Mouse (Mus musculus) heart, embryonic 11.5 days (tissue): Measurements from ENCODE around the gene C4b. TPM values are rescaled to one million over a fixed set of nuclear protein-coding genes. Genes with fewer than 3 reads are reported as not detected.
"Not testable (repeated sequence)": the region's sequence is repeated elsewhere in the genome, so short reads cannot be mapped to it uniquely, and the experiment has no call there.

Source experiments
- ATAC-seq: fragments of 200-750 bp; cut with Nextera tagmentation; replicated peaks from 2 replicates; pipeline ENCODE4 v1.8.0; 2017; ENCODE audit warnings: moderate library complexity; ENCODE audit not compliant: insufficient number of reproducible peaks, low FRiP score, low TSS enrichment
- H3K27ac ChIP-seq: fragments of 300-500 bp; sonication (generic); 2 replicates; pipeline ENCODE4 v1.5.1; 2014; ENCODE audit warnings: mild to moderate bottlenecking, low read depth, low read length
- H3K27me3 ChIP-seq: fragments of 300-500 bp; sonication (generic); 2 replicates; pipeline ENCODE4 v1.6.1; 2014; ENCODE audit warnings: mild to moderate bottlenecking, low read length, mixed read lengths; ENCODE audit not compliant: control insufficient read depth, insufficient read depth
- H3K36me3 ChIP-seq: fragments of 300-500 bp; sonication (generic); 2 replicates; pipeline ENCODE4 v1.6.1; 2014; ENCODE audit warnings: mild to moderate bottlenecking, low read length, moderate library complexity, mixed read lengths; ENCODE audit not compliant: control insufficient read depth, insufficient read depth
- H3K4me1 ChIP-seq: fragments of 300-500 bp; sonication (generic); 2 replicates; pipeline ENCODE4 v1.6.1; 2014; ENCODE audit warnings: low read length; ENCODE audit not compliant: control insufficient read depth, insufficient read depth
- H3K4me2 ChIP-seq: fragments of 300-500 bp; sonication (generic); 2 replicates; pipeline ENCODE4 v1.6.1; 2014; ENCODE audit warnings: mild to moderate bottlenecking, moderate library complexity
- H3K4me3 ChIP-seq: fragments of 300-500 bp; sonication (generic); 2 replicates; pipeline ENCODE4 v1.5.1; 2014; ENCODE audit warnings: low read depth, low read length
- H3K9ac ChIP-seq: fragments of 300-500 bp; sonication (generic); 2 replicates; pipeline ENCODE4 v1.6.1; 2014; ENCODE audit warnings: mild to moderate bottlenecking, low read depth, low read length, moderate library complexity
- H3K9me3 ChIP-seq: fragments of 300-500 bp; sonication (generic); replicated peaks from 2 replicates; pipeline ENCODE4 v1.6.1; 2016; ENCODE audit warnings: low read length; ENCODE audit not compliant: control insufficient read depth
- WGBS: fragments of 180-500 bp; shearing (Covaris S2); extraction: QIAGEN DNeasy Blood & Tissue Kit; methylation state at CpG from one replicate; pipeline ENCODE4 v1.1.7; 2014; ENCODE audit not compliant: insufficient replicate concordance; 5-methylcytosine and 5-hydroxymethylcytosine counted together
- polyA plus RNA-seq: library from polyadenylated mRNA; unstranded; fragments of >200 nt; fragmentation: Nextera tagmentation; extraction: Ambion mirVana; gene quantifications from 2 replicates; pipeline ENCODE4 v1.2.1, GENCODE M21; 2014

C4b gene
- not detected in 2 replicates for polyA plus RNA-seq

DNA sequence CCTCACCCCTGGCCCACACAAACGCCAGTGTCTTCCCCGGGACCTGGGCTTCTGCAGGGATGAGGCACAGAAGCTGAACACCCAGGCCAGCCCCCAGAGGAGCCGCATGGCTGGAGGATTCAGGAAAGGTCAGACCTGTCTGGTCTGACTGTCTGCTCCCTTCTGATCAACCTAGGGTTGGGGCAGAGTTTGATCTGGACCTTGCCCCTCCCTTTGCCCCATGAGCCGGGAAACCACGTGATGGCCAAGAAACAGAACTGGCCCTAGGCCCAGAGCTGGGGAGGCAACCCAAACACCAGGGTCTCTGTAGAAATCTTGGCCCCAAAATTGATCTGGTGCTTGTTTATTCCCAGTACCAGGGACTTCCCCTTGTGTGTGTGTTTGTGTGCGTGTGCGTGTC lies at the start of gene C4b:
Gene C4b, minus strand, starts transcription at position 164 of the 400 bp plus-strand sequence.
- no peak within 1 kb of the TSS for H3K27ac ChIP-seq
- no peak for ATAC-seq
- H3K4me2 ChIP-seq: no peak within 1 kb of the TSS
- no peaks in the 10 kb centered on the region for H3K36me3 ChIP-seq
- no peaks in the 10 kb centered on the region; the same call in 1 of the 2 replicates for H3K27me3 ChIP-seq
- 78% methylated on average over 7 of the region's 7 CpGs for WGBS
- no peaks in the 10 kb centered on the region for H3K4me1 ChIP-seq
- H3K4me3 ChIP-seq: no peak within 1 kb of the TSS
- no peaks in the 10 kb centered on the region for H3K9me3 ChIP-seq
- H3K9ac ChIP-seq: no peak within 1 kb of the TSS

- 68% methylated on average over 9 of the region's 9 CpGs for WGBS
- H3K9me3 ChIP-seq: 0 out of 2 replicates have a peak, but pooled peaks cover 6% of the 10 kb centered on the region
- no peaks in the 10 kb centered on the region for H3K27me3 ChIP-seq
- no peaks in the 10 kb centered on the region for H3K36me3 ChIP-seq
- no peak overlapping the region for H3K9ac ChIP-seq
- no peaks in the 10 kb centered on the region for H3K4me1 ChIP-seq
- no peak overlapping the region for H3K4me2 ChIP-seq
- H3K27ac ChIP-seq: no peak overlapping the region
- ATAC-seq: no peak
- H3K4me3 ChIP-seq: no peak overlapping the region
Observed at GRCm38 (mm10) chr17:34777680-34778325, 34.1 kb upstream of the C4b start.

DNA sequence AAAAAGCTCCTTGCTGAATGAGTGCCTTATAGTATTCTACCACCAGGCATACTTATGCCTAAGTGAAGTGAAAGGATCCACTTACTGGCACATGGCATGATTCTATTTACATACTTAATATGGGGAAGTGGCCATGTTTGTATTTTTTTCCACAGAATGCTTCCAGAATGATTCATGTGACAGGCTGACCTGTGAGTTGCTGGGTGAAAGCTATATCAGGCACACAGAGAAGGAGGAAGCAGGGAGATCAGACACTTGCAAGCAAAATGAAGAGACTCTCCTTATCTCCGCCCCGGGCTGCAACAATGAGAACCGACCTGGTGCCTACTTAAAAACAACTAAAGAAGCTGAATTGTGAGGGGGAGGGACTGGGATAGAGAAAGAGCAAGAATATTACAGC lies 17.8 kb upstream of the C4b start:
- H3K4me2 ChIP-seq: no peak overlapping the region
- H3K27ac ChIP-seq: no peak overlapping the region
- WGBS: 60% methylated on average over 3 of the region's 3 CpGs
- no peaks in the 10 kb centered on the region for H3K4me1 ChIP-seq
- no peak overlapping the region for H3K4me3 ChIP-seq
- H3K9me3 ChIP-seq: no peaks in the 10 kb centered on the region
- H3K27me3 ChIP-seq: no peaks in the 10 kb centered on the region
- no peaks in the 10 kb centered on the region for H3K36me3 ChIP-seq
- no peak for ATAC-seq
- no peak overlapping the region for H3K9ac ChIP-seq

DNA sequence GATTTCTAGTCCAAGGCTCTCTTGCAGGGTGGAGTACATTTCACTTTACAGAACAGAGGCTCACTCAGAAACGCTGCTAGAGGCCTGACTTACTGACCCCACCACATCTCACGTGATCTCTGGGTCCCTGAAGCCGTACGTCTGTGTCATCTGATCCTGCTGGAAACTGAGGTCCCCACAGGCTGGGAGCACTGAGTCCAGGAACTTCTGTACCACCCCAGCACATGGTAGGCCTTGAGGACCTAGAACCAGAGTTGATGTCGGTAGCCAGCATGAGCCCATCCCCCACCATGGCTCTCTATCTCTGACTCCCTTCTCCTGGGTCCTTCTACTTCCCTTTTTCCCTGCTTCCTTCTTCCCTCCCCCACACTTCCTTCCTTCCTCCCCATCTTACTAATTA lies 2.8 kb upstream of the C4b start:
- WGBS: 77% methylated on average over 5 of the region's 5 CpGs
- Histone ChIP-seq H3K27ac (no peak overlapping the region), H3K4me2 (no peak overlapping the region), H3K9me3 (peaks cover 5% of the 10 kb centered on the region), H3K9ac (no peak overlapping the region), H3K27me3 (no peaks in the 10 kb centered on the region), H3K4me1 (no peaks in the 10 kb centered on the region), H3K36me3 (no peaks in the 10 kb centered on the region), H3K4me3 (no peak overlapping the region)
- no peak for ATAC-seq

GRCm38 (mm10) chr17:34745166-34745565 lies 1.5 kb upstream of the C4b start:
- H3K4me2 ChIP-seq, H3K27me3 ChIP-seq, H3K9ac ChIP-seq, H3K4me3 ChIP-seq, H3K27ac ChIP-seq, H3K36me3 ChIP-seq, ATAC-seq, H3K4me1 ChIP-seq, H3K9me3 ChIP-seq: not testable (repeated sequence)
- 77% methylated on average over 4 of the region's 4 CpGs for WGBS

DNA sequence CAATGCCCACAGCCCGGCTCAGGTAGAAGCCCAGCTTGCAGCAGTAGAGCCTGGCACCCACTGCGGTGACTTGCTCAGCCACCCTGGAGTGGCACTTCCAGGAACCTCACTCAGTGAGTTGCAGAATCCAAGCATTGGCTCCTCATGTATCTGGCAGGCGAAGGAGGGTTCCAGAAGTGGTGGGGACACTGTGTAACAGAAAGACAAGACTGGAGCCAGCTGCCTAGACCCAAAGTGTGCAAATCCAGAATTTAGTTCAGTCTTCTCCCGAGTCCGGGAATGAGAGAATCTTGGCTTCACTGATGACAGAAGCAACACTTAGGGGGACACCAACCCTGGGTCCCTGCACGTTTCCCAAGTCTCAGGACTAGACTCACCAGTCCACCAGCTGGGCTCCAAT lies 929 bp upstream of the C4b start:
- not testable (repeated sequence) for H3K27ac ChIP-seq, H3K9ac ChIP-seq, H3K4me2 ChIP-seq, H3K36me3 ChIP-seq, H3K27me3 ChIP-seq, H3K4me3 ChIP-seq, ATAC-seq, H3K9me3 ChIP-seq, H3K4me1 ChIP-seq
- WGBS: 90% methylated on average over 6 of the region's 6 CpGs

GRCm38 (mm10) chr17:34744206-34744605 lies 524 bp upstream of the C4b start:
- ATAC-seq: no peak
- Histone ChIP-seq H3K4me1 (no peaks in the 10 kb centered on the region), H3K27me3 (no peaks in the 10 kb centered on the region; the same call in 1 of the 2 replicates), H3K4me3 (no peak overlapping the region), H3K27ac (no peak overlapping the region), H3K4me2 (no peak overlapping the region), H3K36me3 (no peaks in the 10 kb centered on the region), H3K9ac (no peak overlapping the region), H3K9me3 (peaks cover 3% of the 10 kb centered on the region)
- 70% methylated on average over 6 of the region's 6 CpGs for WGBS

- WGBS: 74% methylated on average over 4 of the region's 4 CpGs
- no peak for ATAC-seq
- H3K4me2 ChIP-seq: no peak overlapping the region
- no peak overlapping the region for H3K4me3 ChIP-seq
- no peaks in the 10 kb centered on the region for H3K36me3 ChIP-seq
- no peak overlapping the region for H3K27ac ChIP-seq
- H3K27me3 ChIP-seq: no peaks in the 10 kb centered on the region; the same call in 1 of the 2 replicates
- H3K4me1 ChIP-seq: no peaks in the 10 kb centered on the region
- H3K9ac ChIP-seq: no peak overlapping the region
- H3K9me3 ChIP-seq: no peaks in the 10 kb centered on the region
Observed at GRCm38 (mm10) chr17:34740280-34740679, 3.4 kb downstream of the C4b start.

DNA sequence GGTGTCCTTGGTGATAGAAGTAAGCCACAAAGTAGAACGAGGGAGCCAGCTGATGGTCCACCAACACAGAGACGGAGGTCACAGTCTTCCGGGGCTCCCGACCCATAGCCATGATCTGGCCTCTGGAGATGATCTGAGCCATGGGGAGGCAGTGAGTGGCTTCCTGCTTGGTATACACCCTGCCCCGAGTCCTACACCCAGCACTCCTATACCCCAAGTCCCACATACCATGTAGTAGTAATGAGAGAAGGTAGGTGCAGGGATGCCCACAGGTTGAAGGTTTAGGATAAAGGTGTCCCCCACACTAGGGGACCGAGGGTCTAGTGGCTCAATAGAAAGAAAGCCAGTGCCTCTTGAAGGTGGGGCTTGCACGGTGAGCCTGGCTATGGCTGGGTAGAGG lies 4.0 kb downstream of the C4b start:
- not testable (repeated sequence) for H3K27ac ChIP-seq, H3K9ac ChIP-seq, ATAC-seq, H3K4me3 ChIP-seq, H3K36me3 ChIP-seq, H3K9me3 ChIP-seq, H3K4me2 ChIP-seq, H3K4me1 ChIP-seq, H3K27me3 ChIP-seq
- 80% methylated on average over 7 of the region's 7 CpGs for WGBS
